Mouse (Mus musculus): ENCODE data around the gene Tox4.
A peak's percentile ranks its signal among the peaks of the same experiment; 100 is the strongest.
"Not testable (repeated sequence)": the region's sequence is repeated elsewhere in the genome, so short reads cannot be mapped to it uniquely, and the experiment has no call there.

Gene Tox4

DNA sequence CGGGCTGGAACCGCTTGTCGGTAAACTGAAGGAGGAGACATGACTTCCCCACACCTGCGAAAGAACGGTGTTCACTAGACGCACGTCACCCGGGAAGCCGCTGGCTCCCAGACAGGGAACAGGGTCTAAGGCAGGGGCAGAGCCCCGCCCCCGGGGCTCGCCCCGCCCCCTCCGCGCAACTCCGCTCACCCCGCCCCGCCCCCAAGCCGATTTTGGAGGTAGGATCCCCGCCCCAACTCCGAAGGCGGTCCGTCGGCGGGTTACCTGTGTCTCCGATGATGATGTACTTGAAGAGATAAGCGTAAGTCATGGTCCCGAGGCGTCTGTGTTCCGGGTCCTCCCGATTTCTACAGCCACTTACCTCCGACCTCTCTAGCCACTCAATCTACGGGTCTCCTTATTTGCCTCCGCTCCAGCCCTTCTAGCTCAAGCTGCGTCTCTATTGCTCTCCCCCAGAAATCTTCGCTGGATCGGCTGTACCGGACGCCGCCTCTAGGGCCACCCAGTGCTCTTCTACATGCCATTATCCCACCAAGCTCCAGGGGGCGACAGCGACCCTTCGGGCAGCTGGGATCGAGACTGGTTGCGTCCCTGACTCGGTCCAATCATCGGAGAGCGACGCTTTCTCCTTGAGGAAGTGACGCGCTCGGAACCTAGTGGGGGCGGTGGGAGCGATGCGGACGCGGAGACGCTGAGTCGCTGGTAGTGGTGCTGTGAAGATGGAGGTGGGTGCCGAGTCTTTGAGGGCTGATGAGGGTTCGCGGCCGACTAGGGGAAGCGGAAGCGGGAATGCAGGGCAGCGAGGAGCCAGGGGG is at the start of gene Tox4, which contains the start of gene Rab2b:
TSS of gene Tox4 (plus strand) at position 215 of the 815 bp plus-strand sequence.
TSS of gene Rab2b (minus strand) at position 614 of the 815 bp plus-strand sequence.
- DNase-seq (ENCODE audit: low spot score in 2 of 2) = peak; percentile 97 to 99

DNA sequence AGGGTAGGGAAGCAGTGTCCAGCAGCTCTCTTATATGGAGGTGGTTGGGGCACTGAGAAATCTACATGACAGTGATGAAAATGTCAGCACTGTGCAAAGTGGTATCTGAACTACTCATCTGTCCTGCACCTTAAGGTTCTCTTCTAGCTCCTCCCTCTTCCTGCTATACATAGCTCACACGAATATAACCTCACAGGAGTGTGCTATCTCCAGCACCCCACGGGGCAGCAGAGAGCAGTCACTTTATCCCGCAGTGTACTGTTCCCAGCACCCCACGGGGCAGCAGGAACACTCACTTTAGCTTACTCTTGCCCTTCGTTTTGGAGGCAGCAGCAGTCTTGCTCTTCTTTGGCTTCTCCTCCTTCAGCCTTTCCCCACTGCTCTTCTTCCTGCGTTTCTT is 46.7 kb upstream of the Tox4 start:
- no peak for DNase-seq (ENCODE audit: low spot score in 2 of 2)

DNA sequence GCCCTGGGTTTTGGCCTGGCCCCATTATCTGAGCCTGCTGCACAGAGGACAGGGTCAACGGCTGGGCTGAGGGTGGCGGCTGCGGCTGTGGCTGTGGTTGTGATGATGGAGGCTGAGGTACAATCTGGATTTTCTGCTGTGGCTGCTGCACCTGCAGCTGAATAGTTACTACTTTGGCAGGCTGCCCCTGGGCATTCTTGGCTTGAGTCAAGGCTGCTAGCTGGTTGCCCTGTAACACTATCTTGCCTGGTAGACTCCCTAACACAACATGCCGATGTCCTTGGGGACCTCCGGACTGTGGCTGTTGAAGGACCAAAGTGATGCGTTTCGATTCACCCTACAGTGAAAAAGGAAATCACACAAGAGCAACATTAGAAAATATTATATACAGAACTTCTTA is 43.8 kb upstream of the Tox4 start:
- no peak for DNase-seq (ENCODE audit: low spot score in 2 of 2)

DNA sequence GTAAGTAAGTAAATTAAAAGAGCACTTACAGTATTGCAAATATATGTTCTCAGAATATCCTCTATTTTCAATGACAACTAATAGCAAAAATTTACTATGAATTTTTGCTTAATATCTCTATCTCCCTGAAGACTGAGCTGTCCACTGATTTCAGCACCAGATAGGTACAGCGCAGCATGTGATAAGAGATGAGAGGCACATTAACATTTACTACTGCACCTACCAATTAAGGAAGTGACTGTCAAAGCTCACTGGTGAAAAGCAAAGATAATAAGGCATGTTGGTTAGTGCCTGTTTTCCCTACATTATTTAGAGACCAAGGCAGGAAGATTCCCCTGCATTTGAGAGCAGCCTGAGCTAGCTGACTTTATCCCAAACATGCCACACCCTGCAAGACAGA is 42.7 kb upstream of the Tox4 start:
- no peak for DNase-seq (ENCODE audit: low spot score in 2 of 2)

DNA sequence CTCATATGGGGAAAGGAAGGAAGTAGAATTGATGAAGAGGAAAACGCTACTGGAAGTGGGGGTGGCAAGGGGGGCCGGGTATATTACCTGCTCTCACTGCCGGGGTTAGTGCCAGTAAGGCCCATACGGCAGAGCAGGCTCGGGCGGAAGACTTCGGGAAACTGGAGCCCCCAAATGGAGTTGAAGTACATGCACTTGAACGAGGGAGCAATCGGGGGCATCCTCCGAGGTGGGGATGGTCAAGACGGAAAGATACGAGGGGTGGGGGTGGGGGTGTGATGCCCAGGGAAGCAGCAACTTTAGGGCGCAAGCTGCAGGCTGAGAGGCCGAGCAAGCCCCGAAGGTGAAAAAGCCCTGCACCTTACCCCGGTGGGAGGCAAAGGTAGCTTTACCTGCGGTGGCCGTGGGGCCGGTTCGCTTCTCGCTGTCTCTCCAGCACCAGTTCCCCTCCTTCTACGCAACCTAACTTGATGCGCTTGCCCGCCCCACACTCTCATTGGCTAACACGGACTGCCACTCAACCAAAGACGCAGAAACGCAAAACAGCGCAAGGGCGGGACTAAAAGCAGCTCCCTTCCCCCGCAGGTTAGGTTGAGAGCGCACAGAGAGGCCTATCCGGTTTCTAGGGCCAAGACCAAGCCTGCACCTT is 34.8 kb upstream of the Tox4 start:
- peak; percentile 97 to 98 for DNase-seq (ENCODE audit: low spot score in 2 of 2)

DNA sequence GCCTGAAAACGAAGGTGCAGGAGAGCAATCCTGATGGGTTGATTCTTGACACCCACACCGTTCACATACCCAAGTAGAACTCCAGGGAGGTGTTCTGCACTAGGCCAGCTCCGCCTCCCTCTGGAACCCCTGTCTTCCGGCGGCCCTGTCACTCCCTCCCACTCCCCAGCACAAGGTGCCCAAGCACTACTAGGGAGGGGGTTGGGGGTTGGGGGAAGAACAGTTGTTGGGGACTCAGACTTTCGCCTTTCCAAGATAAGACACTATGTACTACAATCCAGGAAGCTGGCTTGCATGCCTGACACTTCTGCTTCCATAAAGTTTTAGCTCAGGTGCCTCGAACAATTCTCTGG is 34.3 kb upstream of the Tox4 start:
- DNase-seq (ENCODE audit: low spot score in 2 of 2) = no peak

DNA sequence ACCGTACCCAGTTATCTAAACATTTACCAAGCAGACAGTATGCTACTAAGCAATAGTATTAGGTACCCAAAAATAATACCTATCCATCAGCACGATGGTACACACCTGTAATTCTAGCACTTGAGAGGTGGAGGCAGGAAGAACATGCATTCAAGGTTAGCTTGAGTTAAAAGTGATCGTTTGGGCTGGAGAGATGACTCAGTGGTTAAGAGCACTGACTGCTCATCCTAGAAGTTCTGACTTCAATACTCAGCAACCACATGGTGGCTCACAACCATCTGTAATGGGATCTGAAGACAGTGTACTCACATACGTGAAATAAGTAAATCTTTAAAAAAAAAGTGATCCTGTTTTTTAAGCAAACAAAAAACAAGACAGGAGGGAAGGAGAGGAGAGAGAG is 32.8 kb upstream of the Tox4 start:
- no peak for DNase-seq (ENCODE audit: low spot score in 2 of 2)

DNA sequence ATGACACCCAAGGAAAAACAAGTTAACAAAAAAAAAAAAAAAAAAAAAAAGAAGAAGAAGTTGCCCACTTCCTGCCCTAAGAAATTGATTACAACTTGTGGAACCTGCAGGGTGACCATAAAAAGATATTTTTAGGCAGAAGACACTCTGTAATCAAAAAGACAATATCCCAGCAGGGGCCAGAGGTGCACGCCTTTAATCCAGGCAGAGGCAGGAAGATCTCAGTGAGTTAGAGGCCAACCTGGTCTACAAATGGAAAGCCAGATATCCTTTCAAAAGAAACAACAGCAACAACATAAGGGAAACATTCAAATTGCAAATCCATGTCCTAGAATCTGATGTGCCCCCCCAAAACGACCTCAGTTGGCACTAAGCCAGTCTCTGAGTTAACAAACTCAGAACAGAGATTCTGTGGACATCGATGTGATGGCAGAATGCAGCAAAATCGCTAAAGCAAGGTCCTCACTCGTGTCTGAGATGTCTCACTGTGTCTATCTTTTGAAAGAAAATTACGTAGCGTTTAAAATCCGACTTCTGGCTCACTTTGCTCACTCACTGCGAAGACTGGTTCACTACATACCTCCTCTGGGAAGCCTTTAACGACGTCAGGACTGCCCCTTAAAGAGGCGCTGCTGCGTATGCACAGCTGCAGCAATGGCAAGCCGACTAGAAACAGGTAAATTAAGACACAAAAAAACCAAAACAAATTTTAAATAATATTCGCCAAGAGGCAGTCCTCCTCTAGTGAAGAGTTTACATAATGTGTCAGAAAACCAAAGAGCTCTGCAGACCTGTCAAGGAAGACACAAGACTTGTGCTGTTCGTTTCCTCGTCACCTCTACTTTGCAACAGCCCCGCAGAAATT is 22.4 kb upstream of the Tox4 start:
- no peak for DNase-seq (ENCODE audit: low spot score in 2 of 2)

DNA sequence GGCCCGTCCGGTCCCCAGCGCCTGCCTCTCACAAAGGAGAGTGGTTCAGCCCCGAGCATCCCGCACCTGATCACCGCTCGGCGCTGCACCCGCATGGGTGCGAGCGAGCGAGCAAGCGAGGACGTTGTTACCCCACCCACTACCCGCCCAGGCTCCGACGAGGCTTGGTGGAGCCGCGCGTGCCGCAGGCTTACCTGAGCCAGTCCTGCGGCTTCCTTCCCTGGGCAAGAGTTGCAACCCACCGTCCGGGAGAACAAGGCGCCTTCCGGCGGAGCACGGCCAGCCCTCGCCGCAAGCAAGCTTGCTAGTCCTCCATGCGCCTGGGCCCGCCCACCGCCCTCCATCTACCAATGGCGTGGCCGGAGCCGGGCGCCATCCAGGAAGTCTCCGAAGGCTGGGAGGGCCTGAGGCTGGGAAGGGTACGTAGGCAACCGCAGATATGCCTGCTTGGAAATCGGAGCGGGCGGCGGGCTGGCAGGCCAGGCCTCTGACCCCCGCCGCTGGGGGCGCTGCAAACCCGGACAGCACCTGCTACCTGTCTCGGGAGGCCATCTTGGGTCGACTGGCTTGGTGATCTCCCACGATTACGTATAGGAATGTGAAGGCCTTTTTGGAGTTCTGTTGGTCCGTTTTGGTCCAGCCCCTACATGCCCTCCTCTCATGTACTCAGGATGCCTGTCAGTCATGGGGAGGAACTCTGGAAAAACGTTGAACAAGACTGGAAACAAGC is 21.3 kb upstream of the Tox4 start, which contains the start of gene Chd8:
TSS of gene Chd8 (minus strand) at position 297 of the 730 bp plus-strand sequence.
- DNase-seq (ENCODE audit: low spot score in 2 of 2) = peak; percentile 96 to 97

DNA sequence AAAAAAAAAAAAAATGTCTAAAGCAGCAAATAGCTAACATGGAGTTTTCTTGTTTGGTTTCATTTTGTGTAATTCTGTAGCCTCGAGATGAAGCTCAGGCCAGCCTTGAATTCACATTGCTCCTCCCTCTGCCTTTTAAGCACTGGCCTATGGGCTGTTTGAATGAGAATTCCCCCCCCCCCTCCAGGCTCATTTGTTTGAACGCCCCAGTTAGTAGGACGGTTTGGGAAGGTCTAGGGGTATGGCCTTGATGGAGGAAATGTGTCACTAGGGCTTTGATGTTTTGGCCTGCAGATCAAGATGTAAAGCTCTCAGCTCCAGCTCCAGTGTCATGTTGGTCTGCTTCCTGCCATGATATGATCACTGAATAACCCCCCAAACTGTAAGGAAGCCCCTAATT is 6.2 kb upstream of the Tox4 start:
- no peak for DNase-seq (ENCODE audit: low spot score in 2 of 2)

DNA sequence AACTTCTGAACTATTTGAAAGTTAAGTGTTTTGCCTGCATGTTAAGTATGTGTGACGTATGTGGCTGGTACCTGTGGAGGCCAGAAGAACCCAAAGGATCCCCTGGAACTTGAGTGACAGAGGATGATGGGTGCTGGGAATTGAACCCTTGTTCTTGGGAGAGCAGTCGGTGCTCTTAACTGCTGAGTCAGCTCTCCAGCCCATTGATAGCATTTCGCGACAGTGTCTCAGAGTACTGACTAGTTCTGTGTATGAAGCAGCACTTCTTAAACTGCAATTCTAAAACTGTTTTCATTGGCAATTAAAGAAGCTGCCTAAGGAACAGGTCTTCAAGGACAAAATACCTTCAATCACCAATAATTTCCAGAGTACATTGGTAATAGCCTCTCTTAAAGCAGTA is 1.7 kb upstream of the Tox4 start:
- DNase-seq (ENCODE audit: low spot score in 2 of 2) = no peak

DNA sequence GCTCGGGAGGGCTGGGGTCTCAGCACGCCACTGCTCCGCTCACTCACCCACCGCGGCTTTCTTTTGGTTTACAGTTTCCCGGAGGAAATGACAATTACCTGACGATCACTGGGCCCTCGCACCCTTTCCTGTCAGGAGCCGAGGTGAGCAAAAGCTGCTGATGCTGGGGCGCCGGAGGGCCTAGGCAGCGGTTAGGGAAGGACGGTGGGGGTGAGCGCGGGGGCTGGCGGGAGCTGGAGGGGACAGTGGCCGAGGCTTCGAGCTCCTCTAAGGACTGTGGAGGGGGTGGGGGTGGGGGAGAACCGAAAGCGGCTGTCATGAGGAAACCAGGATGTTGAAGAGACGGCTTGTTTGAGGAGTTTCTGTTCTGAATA is 788 bp downstream of the Tox4 start:
- no peak for DNase-seq (ENCODE audit: low spot score in 2 of 2)

DNA sequence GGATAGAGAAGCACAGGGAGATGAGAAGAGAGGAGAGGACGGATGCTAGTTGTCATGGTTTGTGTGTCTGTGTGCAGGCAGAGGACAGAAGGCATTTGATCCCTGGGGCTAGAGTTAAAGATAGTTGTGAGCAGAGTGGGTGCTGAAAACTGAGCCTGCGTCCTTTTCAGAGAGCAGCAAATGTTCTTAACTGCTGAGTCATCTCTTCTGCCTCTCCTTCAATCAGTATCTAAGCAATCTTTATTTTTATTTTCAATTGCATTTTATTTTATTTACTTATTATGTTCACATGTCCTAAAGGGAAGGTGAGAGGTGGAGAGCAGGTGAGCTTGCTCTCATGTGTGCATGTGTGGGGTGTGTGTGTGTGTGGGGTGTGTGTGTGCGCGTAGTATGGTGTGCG is 4.7 kb downstream of the Tox4 start:
- DNase-seq (ENCODE audit: low spot score in 2 of 2) = no peak

DNA sequence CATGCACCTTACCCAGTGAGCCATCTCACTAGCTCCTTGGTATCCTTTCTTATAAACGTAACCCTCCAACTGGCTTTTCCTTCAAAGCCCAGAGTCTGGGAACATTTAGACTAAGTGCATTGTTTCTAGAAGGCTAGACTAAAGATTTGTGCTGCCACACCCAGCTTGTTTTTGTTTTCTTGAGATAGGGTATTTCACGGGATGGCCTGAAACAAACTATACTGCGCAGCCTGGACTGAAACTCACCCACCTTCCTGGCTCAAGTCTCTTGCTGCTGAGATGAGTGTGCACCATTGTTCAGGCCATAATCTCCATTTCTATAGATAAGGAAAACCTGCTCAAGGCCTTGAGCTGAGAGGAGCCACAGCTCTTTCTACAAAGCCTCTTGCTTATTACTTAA is 5.2 kb downstream of the Tox4 start:
- no peak for DNase-seq (ENCODE audit: low spot score in 2 of 2)

DNA sequence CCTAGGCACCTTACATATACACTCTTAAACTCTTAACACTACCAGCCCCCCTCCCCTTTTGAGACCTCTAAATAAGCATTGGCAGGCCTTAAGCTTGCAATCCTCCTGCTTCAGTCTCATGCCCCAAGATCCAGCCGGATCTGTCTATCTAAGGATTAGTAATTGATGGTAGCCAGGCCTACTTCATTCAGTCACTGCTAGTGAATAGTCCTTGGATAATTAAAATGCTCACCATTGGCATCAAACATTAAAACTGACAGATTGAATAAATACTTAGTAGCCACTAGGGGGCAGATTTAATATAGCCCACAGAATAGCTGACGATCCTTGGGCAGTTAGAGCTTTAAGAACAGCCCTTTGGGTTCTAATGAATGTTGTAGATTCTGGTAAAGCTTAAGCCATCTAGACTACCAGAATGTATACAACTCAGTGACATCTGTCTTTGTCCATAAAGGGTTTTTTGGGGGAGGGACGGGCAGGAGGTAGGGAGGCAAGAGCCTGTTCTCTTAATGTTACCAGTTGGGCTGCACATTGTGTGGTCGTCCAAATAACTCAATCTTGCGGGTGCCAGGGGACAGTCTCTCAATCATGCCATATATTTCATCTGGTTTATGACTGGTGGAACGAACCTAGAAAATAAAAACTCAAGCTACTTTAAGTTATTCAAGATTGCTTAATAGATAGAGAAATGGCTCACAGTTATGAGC is 16.8 kb downstream of the Tox4 start:
- DNase-seq (ENCODE audit: low spot score in 2 of 2) = no peak

DNA sequence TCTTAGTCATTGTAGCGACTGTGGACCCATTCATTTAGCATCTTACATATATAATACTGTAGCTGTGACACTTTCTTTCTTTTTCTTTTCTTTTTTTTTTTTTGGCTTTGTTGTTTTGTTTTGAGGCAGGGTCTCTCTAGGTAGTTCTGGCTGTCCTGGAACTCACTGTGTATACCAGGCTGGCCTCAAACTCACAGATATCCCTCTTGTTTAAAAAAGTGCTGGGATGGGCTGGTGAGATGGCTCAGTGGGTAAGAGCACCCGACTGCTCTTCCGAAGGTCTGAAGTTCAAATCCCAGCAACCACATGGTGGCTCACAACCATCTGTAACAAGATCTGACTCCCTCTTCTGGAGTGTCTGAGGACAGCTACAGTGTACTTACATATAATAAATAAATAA is 24.6 kb downstream of the Tox4 start:
- DNase-seq (ENCODE audit: low spot score in 2 of 2) = not testable (repeated sequence)

DNA sequence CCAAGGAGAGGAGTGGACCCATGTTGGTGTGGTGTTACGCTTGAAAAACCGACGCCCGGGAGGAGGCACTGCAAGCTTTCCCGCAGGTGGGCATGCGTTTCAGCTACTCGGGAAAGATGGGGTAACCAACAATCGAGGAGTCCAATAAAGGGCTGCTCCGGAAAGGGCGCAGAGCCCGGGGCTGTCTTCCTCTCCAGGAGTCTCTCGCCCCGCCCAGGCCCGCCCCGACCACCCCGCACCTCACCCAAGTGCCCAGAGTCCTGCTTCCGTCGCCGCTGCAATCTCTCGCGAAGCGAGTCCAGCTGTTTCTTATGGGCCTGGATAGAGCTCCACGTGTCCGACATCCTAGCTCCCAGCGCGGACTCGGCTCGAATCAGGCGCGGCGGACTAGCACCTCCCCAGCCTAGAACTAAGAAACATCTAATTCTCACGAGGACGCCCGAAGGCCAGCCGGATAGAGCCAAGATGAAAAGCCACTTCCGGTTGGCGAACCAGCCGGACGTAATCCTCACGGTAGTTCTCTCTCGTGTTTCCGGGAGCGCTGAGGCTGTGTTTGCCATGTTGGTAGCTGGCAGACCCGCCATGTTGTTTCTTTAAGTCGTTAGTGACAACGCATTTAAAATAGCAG is 25.8 kb downstream of the Tox4 start, which contains the start of gene Mettl3:
TSS of gene Mettl3 (minus strand) at position 485 of the 628 bp plus-strand sequence.
- DNase-seq (ENCODE audit: low spot score in 2 of 2) = peak; percentile 81 to 90

DNA sequence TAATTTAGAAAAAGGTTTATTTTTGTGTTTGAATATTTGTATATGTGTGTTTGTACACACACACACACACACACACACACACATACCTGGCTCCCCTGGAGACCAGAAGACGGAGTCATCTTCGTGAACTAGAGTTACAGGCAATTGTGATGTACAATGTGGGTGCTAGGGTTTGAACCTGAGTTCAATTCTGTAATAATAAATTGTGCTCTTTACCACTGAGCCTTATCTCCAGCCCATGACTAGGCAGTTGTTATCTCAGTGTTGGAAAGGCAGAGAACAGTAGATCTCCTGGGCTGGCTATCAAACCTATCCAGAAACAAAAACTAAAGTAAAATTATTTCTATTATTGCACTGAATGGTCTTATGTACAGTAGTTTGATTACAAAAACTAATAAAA is 27.2 kb downstream of the Tox4 start:
- no peak for DNase-seq (ENCODE audit: low spot score in 2 of 2)

DNA sequence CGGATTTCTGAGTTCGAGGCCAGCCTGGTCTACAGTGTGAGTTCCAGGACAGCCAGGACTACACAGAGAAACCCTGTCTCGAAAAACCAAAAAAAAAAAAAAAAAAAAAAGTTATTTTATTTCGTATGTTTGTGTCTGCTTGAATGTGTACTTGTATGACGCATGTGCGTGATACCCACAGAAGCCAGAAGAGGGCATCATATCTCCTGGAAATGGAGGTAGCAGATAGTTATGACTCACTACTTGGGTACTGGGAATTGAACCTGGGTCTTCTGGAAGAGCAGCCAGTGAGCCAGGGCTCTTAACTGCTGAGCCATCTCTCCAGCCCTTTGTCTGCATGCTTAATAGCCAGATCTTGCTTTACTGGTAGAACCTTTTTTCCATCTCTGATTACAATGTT is 31.4 kb downstream of the Tox4 start:
- DNase-seq (ENCODE audit: low spot score in 2 of 2) = not testable (repeated sequence)

DNA sequence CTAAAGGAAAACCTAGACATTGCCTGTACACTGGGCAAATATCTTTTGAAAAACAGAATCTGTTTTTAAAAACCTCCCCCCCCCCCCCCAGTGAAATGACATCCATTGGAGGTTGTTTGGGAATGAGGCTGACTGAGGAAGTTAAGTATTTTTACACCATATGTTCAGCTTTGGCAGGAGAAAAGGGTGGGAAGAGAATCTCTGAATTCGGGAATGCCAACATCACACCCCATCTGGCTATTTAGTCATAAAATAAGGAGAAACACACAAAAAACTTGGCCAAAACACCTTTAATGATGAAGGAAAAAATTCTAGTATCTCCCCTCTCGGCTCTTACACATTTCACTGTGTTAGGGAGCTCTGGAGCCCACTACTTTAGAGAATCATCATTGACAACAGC is 32.0 kb downstream of the Tox4 start:
- DNase-seq (ENCODE audit: low spot score in 2 of 2) = no peak

Data from cerebellum, postnatal 4 days (tissue).